Mouse (Mus musculus) 3T3-L1 (cell line): ENCODE results near the gene Cpne6.

Experiments
- DNase-seq: peaks from one replicate; pipeline ENCODE4 v3.0.0-alpha.2; 2015; ENCODE audit warnings: low read depth, low spot score

Cpne6 gene

DNA sequence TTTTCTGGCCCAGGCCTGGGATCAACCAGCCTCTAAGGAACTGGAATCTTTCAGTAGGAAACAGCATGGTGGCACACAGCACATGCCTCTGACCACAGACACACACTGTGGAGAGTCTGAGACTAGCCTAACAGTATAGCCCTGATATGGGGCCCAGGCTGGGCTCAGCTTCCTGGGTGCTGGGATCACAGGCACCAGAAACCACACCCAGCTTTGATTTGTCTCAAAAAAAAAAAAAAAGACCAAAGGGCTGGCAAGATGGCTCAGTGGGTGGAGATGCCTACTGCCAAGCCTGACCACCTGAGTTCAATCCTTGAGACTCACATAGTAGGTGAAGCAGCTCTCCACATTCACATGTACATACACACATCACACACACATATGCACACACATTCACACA, 44.4 kb downstream of the Cpne6 start:
- no peak for DNase-seq

DNA sequence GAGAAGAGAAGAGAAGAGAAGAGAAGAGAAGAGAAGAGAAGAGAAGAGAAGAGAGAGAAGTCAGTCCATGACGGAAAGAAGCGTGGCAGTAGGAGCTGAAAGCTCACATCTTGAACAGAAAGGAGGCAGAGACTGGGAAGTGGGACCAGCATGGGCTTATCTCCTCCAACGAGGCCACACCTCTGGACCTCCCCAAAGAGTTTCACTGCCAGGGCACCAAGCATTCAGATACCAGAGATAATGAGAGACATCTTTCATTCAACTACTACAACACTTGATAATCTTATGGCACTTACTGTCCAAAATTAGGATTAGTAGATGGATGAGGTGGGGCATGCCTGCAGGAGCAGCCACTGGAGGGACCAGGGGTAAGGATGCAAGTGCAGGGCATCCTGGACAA, 45.5 kb downstream of the Cpne6 start:
- no peak for DNase-seq

DNA sequence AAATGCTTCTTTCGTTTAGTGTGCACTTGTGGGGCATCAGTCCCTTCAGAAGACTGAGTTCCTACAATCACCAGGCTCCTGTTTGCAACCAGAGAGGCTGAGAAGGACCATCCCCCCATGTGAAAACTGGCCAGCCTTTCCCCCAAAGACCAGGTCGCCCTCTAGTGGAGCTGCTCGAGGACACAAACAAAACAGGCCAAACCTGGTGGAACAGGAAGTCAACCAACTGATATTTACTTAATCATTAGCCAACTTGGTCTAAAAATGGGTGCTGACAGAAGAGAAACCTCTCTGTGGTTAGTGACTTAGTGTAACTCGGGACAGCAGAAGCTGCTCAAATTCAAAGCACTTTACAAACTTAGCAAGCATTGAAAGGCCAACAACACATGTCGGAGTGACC, 46.8 kb downstream of the Cpne6 start:
- DNase-seq = peak; percentile 79

DNA sequence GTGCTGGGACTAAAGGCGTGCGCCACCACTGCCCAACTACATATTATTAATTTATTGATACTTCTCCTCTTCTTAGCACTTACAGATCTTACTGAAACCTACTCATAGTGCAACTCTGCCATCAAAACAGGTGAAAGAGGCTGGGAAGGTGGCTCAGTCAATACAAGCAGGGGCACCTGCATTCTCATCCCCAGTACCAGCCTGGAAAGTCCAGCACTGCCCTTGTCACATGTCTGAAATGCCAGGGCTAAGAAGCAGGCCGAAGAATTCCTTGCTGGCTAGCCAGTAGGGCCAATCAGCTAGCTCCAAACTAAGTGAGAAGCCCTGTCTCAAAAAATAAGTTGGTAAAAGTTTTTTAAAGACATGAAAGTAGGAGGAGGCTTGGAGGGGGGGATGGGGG, 47.3 kb downstream of the Cpne6 start:
- no peak for DNase-seq

DNA sequence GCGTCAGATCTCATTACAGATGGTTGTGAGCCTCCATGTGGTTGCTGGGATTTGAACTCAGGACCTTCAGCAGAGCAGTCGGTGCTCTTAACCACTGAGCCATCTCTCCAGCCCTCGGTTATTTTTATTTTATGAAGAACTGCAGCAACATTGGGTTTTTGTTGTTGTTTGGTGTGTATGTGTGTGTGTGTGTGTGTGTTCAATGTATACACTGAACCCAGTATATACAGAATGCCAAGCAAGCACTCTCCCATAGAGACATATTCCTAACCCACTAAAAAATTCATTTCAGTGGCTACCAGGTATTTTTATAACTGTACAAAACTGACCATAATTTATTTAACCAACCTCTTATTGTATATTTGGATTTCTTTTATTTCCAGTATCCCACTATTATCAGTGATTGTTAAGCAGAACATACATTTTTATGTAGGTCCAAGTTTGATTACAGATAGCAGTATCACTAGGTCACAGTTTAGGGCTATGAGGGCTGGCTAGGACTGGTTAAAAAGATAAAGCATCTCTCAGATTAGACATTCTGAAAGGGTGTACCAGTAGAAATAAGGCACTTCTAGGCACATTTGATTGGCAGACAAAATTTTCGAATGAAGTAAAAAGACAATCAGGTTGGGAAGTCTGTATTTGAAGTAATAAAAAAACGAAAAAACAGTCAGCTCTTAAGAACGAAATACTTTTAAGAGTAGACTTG, 48.6 kb downstream of the Cpne6 start:
- DNase-seq = no peak

DNA sequence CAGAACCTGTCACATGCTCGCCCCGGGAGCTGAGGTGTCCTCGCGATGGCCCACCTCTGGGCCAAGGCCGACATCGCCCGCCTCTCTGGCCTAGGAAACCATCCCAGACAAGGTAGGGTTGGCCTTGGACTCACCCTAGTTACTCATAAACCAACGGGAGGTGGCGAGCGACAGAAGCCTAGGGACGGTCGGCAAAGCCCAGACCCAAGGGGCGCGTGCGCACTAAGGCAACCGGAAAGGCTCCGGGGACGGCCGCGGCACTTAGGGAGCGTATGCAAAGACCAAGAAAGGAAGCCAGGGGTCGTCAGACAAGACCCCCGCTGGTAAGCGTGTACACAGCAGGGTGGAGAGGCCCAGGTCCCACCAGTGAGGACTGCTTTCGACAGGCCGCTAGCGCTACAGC, 49.6 kb downstream of the Cpne6 start, which contains the start of gene Dcaf11:
Dcaf11 (plus strand) TSS at position 208 of the 403 bp plus-strand sequence.
- DNase-seq = peak; percentile 85

DNA sequence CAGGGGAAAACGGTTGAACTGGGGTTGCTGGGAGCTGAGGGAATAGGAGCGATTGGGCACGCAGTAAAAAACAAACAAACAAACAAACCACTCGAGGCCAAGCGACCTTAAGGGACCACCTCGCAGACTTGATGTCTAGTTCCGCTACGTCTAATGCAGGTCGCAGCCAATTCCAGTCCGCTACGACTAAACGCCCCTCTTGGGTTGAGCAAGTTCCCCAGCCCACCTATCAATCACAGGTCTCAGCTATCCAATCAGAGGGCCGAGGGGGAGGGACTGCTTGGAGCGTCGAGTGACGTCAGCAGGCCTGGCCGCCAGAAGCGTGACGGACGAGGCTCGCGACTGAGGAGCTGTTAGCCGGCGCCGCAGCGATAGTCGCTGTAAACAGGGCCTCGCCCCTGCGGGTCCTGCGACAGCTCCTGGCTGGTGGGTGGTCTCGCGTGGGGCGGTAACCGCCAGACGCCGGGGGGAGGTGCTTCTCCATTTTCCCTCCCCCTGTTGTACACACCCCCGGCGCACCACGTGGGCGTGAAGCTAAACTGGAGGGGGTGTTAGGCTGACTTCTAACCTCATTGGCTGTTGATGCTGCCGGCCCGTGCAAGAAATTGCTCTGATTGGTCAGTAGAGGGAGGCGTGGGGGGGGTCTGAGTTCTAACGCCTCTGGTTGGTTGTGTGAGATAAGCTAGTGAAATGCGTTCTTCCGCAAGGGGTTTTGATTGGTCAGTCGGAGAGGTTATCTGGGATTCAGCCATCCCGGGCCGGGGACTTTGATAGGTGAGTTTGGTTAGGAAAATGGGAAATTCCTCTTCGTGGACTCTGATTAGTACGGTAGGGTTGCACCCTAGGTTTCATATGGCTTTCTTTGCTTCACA, 50.2 kb downstream of the Cpne6 start, which contains the start of gene A730061H03Rik:
A730061H03Rik (minus strand) TSS at position 205 of the 872 bp plus-strand sequence.
- DNase-seq = peak; percentile 97

DNA sequence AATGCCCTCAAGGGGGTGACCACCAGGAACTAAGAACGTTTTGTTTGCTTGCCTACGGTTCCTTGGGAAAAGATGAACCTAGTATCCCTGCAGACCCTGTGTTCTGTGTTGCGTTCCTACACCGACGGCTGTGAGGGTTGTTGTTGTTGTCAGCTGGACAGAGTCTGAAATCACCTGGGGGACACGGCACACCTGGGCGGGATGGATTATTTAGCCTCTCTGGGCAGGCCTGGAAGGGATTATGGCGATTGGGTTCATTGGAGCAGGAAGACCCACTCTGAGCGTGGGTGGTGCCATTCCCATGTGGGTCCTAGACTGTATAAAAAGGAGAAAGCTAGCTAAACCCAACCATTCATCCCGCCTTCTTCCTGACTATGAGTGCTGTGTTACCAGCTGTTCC, 51.6 kb downstream of the Cpne6 start:
- DNase-seq = no peak

DNA sequence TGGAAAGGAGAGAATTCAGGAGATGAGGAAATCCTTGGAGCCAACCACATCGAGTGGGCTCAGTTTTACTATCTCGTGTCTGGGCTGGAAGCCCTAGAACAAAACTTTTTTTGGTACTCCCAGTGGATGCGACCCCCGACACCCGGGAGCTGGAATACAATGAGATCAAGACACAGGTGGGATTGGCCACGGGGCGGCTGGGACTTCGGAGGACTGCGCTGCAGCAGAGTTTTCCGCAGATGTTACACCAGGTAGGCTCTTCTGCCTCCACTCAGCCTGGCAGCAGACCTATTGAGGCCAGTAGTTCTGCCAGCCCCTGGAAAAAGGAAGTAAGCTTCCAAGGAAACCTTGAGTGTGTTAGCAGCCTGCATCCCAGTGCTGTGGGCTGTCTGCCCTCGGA, 53.0 kb downstream of the Cpne6 start:
- no peak for DNase-seq

DNA sequence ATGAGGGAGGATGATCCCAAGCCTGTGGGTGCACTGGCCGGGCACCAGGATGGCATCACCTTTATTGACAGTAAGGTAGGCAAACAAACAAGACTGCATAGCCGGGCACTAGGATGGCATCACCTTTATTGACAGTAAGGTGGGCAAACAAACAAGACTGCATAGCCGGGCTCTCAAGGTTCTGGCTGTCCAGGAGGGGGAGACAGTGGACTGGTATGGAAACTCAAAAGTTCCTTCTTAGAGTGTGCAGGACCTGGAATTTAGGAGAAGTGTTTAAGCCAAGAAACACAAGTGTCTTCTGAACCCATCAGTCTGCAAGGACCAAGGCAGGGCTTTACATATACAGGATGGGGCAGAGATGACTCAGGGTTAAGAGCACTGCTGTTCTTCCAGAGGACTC, 55.5 kb downstream of the Cpne6 start:
- DNase-seq = no peak
